In the genomic region with DNA sequence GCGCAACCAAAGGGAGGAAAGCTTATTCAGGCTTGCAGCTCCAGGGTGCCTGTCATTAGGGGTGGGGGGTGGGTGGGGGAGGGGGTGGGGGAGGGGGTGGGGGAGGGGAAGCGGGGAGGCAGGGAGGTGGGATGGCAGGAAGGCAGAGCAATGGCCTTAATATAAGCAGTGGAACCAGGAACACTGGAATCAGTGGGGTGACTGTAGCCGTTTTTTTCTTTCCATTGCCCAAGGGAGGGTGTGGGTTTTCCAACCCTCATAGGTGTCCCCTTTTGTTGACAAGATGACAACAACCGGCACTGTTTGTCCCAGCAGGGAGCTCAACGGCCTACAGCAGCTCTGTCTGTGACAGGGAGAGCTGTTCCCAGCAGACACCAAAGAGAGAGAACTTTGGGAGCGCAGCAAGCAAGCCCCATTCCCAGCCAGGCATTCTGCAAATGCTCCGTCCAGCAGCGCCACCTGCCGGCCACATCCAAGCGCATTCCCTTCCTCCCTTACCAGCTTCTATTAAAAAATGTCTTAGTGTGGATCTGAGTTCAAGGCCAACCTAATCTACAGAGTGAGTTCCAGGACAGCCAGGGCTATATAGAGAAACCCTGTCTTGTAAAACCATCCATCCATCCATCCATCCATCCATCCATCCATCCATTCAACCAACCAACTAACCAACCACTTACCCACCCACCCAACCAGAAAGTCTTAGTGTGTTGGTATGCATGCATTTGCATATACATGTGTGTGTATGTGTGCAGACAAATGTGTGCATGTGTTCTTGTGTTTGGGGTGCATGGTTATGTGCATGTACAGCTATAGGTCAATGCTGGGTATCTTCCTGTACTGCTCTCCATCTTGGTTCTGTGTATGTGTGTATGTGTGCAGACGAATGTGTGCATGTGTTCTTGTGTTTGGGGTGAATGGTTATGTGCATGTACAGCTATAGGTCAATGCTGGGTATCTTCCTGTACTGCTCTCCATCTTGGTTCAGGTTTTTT, we compare ENCODE assay signal across 7 mouse cellular contexts. TPM values are rescaled to one million over a fixed set of nuclear protein-coding genes. Genes with fewer than 3 reads are reported as not detected.
DNase-seq lines count a peak whose midpoint lies in the region; ATAC-seq and TF ChIP-seq lines count a peak whose summit lies in the region.

No protein-coding gene starts in this region.

- peak; percentile 96 for TF ChIP-seq CTCF in intestine, postnatal 0 days (IDR thresholded peaks at IDR 0.05; ENCODE audit: low read depth)

- no peak overlapping the region for H3K4me2 ChIP-seq in intestine, postnatal 0 days (replicated peaks; ENCODE audit: low read depth)
- H3K4me2 ChIP-seq in midbrain, embryonic 13.5 days (replicated peaks): no peak overlapping the region; the same call in 1 of the 2 replicates

- H3K9me3 ChIP-seq in intestine, postnatal 0 days (ENCODE audit: control insufficient read depth): peaks cover 4% of the 10 kb centered on the region; the same call in 1 of the 2 replicates
- no peaks in the 10 kb centered on the region for H3K9me3 ChIP-seq in midbrain, embryonic 13.5 days

- peak; percentile 57 for DNase-seq in adrenal gland, adult 8-10 months
- peak; percentile 87 for DNase-seq in embryo, embryonic 9.5 days (ENCODE audit: extremely low spot score)
- DNase-seq in left cerebral cortex, postnatal 36 days (ENCODE audit: low spot score in 2 of 2): peak; percentile 75 to 83
- peak; percentile 67 for DNase-seq in spleen, adult 12 weeks (ENCODE audit: low spot score)

- 18% methylated on average over 11 of the region's 11 CpGs for WGBS in intestine, postnatal 0 days
- 10% methylated on average over 11 of the region's 11 CpGs for WGBS in midbrain, embryonic 13.5 days

- no peaks in the 10 kb centered on the region for H3K36me3 ChIP-seq in intestine, postnatal 0 days (ENCODE audit: control insufficient read depth, insufficient read depth)
- H3K36me3 ChIP-seq in midbrain, embryonic 13.5 days: no peaks in the 10 kb centered on the region

- ATAC-seq in granulocyte monocyte progenitor cell, adult 5-6 weeks (replicated peaks; ENCODE audit: poor library complexity, severe bottlenecking): peak; percentile 94
- ATAC-seq in intestine, postnatal 0 days: peak; percentile 65; the same call in 1 of the 2 replicates
- peak; percentile 88 for ATAC-seq in midbrain, embryonic 13.5 days

- no peak overlapping the region for H3K9ac ChIP-seq in intestine, postnatal 0 days (ENCODE audit: low read depth, low read length)
- no peak overlapping the region for H3K9ac ChIP-seq in midbrain, embryonic 13.5 days (replicated peaks)

- H3K27ac ChIP-seq in intestine, postnatal 0 days (ENCODE audit: low read depth, low read length): no peak overlapping the region
- H3K27ac ChIP-seq in midbrain, embryonic 13.5 days: no peak overlapping the region

- intact Hi-C loops in left cerebral cortex, postnatal 36 days (cut with DNase I): loop anchor here (1.0 to 10.0 kb wide), 3 partner anchors 71 to 360 kb away; a partner anchor contains a TSS

- no peaks in the 10 kb centered on the region for H3K27me3 ChIP-seq in intestine, postnatal 0 days (replicated peaks; ENCODE audit: control insufficient read depth, insufficient read depth, low read length)
- 0 out of 2 replicates have a peak, but pooled peaks cover 3% of the 10 kb centered on the region for H3K27me3 ChIP-seq in midbrain, embryonic 13.5 days

- no peak overlapping the region for H3K4me3 ChIP-seq in intestine, postnatal 0 days (ENCODE audit: low read depth, low read length)
- H3K4me3 ChIP-seq in midbrain, embryonic 13.5 days (replicated peaks): no peak overlapping the region

- H3K4me1 ChIP-seq in intestine, postnatal 0 days (replicated peaks; ENCODE audit: control insufficient read depth, insufficient read depth, low read length): no peaks in the 10 kb centered on the region
- no peaks in the 10 kb centered on the region for H3K4me1 ChIP-seq in midbrain, embryonic 13.5 days (replicated peaks)

RNA-seq across cellular contexts. Expression of a gene that starts 17.5 kb away (rescaled TPM):
- total RNA-seq in adrenal gland, adult 8-10 months (2022): not detected
- not detected in 2 replicates for total RNA-seq in granulocyte monocyte progenitor cell, adult 5-6 weeks (2014; fragmentation: Nextera tagmentation)
- total RNA-seq in granulocyte monocyte progenitor cell, adult 5-6 weeks (2017): not detected in 2 replicates
- polyA plus RNA-seq in intestine, postnatal 0 days (2015; fragmentation: Nextera tagmentation; extraction: Ambion mirVana): not detected in 2 replicates
- total RNA-seq in left cerebral cortex, postnatal 36 days (2021): under 1 TPM in 1 of 2 experiments, not detected in 1; 0.52 TPM
- 0.44 and 0.82 TPM in 2 replicates for polyA plus RNA-seq in midbrain, embryonic 13.5 days (2015; fragmentation: Nextera tagmentation; extraction: Ambion mirVana)

RNA-seq across cellular contexts. Expression of a gene that starts 26.9 kb away (rescaled TPM):
- under 1 TPM in 2 of 4 experiments, not detected in 2; 0.16 to 0.17 TPM for total RNA-seq in adrenal gland, adult 8-10 months (2022)
- 6.4 and 7.6 TPM in 2 replicates for total RNA-seq in granulocyte monocyte progenitor cell, adult 5-6 weeks (2014; fragmentation: Nextera tagmentation)
- total RNA-seq in granulocyte monocyte progenitor cell, adult 5-6 weeks (2017): 5.2 and 5.8 TPM in 2 replicates
- polyA plus RNA-seq in intestine, postnatal 0 days (2015; fragmentation: Nextera tagmentation; extraction: Ambion mirVana): 0.10 and 0.12 TPM in 2 replicates
- total RNA-seq in left cerebral cortex, postnatal 36 days (2021): not detected
- not detected in 2 replicates for polyA plus RNA-seq in midbrain, embryonic 13.5 days (2015; fragmentation: Nextera tagmentation; extraction: Ambion mirVana)

Comparison
In these comparisons a context has a peak if more than half of its experiments do, and no peak if none do; other contexts are left out.
1. RNA of a gene that starts 26.9 kb away (total RNA-seq): 5.2 to 7.6 TPM in granulocyte monocyte progenitor cell, adult 5-6 weeks; 0.16 to 0.17 TPM in adrenal gland, adult 8-10 months and not detected in left cerebral cortex, postnatal 36 days; every median in the first group is over 4 times any median in the second.
2. Peak in every context shown above with its lines, with median percentiles within 50 percentile points of each other: DNase-seq and ATAC-seq.